Mouse (Mus musculus) embryonic fibroblast, embryonic 13.5 days (primary cell): ENCODE data around the gene Ppat.
A peak's percentile ranks its signal among the peaks of the same experiment; 100 is the strongest.

Experiments used
- CTCF ChIP-seq: IDR thresholded peaks from 2 replicates; pipeline ENCODE4 v1.5.1; 2011; ENCODE audit warnings: mild to moderate bottlenecking, control low read depth, low read length, moderate library complexity, borderline replicate concordance; ENCODE audit not compliant: insufficient read depth
- POLR2A ChIP-seq: IDR thresholded peaks from 2 replicates; pipeline ENCODE4 v1.6.1; 2011; ENCODE audit warnings: low read depth, mild to moderate bottlenecking, control low read depth, low read length, moderate library complexity

DNA sequence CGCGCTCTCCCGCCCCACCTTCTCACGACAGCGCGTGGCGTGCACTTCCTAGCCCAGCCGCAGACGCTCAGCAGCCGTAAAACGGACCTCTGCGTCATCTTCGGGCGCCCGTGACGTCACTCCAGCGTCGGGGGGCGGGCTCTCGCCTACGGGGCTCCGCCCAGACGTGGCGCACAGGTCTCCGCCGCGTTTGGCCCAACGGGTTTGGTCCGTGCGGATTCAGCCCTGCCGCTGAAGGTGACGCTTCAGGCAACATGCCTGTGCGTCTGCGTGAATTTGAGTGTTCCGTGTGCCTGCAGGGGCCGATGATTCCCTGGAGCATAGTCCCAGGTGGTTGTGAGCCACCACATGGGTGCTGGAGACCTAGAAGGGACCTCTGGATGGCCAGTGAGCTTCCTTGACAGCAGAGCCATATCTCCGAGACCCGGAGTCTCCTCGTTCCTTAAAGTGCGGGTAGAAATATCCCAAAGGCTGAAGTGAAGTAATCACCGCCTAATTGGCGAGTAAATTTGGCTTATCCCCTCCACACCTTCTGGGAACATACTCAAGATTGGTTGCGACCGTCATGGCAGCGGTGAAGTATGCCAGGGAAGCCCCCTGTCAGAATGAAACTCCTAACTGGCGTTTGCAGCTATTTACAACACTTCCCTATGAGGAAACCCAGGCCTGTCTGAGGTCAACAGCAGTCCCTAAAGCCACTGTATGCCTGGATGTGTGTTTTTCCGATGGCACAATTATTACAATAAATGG, 45.8 kb downstream of the Ppat start, which contains the start of gene Aasdh:
- no peak for TF ChIP-seq CTCF
- peak; percentile 99 for TF ChIP-seq POLR2A
